Mouse (Mus musculus): ENCODE results near the gene Sirt2. TPM values are rescaled to one million over a fixed set of nuclear protein-coding genes. Genes with fewer than 3 reads are reported as not detected.
A peak's percentile ranks its signal among the peaks of the same experiment; 100 is the strongest.

Sirt2 gene
- 100 to 1,000 TPM; 189 to 230 TPM for total RNA-seq (2021)
- long read RNA-seq, experiment 1, transcript Sirt2-201 (16 exons, 1,843 nt), result minor isoform, 57 of 471 reads
- long read RNA-seq, experiment 1, transcript Sirt2-202 (15 exons, 1,828 nt), result major isoform, 340 of 471 reads
- long read RNA-seq, experiment 1, transcript Sirt2-209 (13 exons, 1,585 nt), result minor isoform, 7 of 471 reads
- long read RNA-seq, experiment 1, partial matches to known transcripts, result 33 of 471 reads
- long read RNA-seq, experiment 1, other reads (novel, unspliced or antisense), result 34 of 471 reads
- long read RNA-seq, experiment 2, transcript Sirt2-202 (15 exons, 1,828 nt), result major isoform, 182 of 267 reads
- long read RNA-seq, experiment 2, transcript Sirt2-201 (16 exons, 1,843 nt), result minor isoform, 43 of 267 reads
- long read RNA-seq, experiment 2, transcript Sirt2-209 (13 exons, 1,585 nt), result minor isoform, 8 of 267 reads
- long read RNA-seq, experiment 2, partial matches to known transcripts, result 17 of 267 reads
- long read RNA-seq, experiment 2, other reads (novel, unspliced or antisense), result 16 of 267 reads

DNA sequence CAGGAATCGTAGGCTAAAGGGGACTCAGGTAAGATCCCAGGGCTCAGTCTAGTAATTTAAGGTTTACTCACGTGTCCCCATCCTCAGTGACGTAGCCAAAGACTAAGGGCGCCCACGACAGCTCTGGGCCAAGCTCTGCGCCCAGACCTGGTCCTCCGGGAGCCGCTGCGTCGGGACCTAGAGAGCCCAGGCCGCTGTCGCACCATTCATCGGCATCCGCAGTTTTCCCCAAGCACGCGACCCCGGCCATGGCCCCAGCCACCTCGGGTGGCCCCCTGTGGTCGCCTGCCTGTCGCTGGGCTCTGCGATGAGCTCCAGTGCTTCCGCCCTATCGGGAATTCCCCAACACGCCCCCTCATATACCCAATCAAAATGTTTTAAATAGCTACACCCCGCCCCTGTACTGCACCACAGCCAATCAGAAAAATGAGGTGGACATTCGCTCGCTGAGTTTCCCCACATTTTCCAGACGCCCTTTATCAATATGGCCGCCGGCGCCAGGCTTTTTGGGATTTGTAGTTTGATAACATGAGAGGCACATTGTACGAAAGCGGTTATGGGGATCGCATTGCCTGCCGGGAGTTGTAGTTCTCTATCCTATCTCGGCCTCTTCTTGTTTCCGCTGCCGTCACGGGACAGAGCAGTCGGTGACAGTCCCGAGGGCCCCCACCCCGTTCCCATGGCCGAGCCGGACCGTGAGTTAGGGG is at the start of gene Sirt2:
Sirt2 (plus strand) TSS at position 563 of the 707 bp plus-strand sequence.
- intact Hi-C loops (cut with DNase I), result no loop called here
- peak; percentile 99 for DNase-seq (ENCODE audit: low spot score in 2 of 2)

DNA sequence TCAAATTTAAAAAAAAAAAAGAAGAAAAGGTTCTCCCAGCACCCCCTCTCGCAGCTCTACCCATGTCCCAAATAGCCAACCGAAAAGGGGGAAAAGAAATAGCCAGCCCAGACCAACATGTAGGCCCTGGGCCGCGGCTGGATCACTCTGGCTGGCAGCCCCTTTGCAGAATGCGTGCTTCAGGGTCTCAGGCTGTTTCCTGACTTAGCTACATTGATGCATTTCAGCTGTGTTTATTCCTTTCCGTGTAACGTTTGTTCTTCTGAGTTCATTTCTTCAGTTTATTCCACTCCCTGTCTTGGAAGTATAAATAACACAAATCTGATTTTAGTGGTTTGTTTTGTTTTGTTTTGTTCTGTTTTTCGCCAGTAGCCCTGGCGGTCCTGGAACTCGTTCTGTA is 48.8 kb upstream of the Sirt2 start:
- no peak for DNase-seq (ENCODE audit: low spot score in 2 of 2)
- intact Hi-C loops (cut with DNase I), result no loop called here

DNA sequence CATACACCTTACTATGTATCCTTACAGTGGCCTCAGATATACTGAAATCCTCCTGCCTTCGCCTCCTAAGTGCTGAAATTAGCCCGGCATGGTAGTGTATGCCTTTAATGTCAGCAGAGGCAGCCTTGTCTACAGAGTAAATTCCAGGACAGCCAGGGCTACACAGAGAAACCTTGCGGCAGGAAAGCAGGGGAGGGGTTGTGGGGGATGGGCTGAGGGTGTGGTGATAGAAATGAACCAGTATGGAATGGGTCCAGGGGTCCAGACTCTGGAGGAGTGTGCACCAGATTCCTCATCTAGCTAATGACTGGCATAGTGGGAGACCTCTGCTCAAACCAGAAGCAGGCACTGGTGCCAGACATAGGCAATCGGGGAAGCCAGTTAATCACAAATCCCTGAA is 47.4 kb upstream of the Sirt2 start:
- intact Hi-C loops (cut with DNase I), result no loop called here
- no peak for DNase-seq (ENCODE audit: low spot score in 2 of 2)

DNA sequence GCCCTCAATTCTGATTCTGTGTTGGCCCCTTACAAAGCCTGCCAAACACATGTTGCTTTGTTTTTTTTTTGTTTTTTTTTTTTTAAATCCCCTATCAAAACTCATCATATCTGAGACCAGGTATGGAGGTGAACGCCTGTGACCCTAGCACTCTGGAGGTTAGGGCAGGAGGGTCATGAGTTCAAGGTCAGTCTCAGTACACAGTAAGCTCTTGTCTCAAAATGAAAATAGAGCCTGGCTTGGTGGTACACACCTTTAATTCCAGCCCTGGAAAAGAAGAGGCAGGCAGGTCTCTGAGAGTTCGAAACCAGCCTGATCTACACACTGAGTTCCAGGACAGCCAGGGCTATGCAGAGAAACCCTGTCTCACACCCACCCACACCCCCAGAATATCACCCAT is 46.9 kb upstream of the Sirt2 start:
- intact Hi-C loops (cut with DNase I), result no loop called here

DNA sequence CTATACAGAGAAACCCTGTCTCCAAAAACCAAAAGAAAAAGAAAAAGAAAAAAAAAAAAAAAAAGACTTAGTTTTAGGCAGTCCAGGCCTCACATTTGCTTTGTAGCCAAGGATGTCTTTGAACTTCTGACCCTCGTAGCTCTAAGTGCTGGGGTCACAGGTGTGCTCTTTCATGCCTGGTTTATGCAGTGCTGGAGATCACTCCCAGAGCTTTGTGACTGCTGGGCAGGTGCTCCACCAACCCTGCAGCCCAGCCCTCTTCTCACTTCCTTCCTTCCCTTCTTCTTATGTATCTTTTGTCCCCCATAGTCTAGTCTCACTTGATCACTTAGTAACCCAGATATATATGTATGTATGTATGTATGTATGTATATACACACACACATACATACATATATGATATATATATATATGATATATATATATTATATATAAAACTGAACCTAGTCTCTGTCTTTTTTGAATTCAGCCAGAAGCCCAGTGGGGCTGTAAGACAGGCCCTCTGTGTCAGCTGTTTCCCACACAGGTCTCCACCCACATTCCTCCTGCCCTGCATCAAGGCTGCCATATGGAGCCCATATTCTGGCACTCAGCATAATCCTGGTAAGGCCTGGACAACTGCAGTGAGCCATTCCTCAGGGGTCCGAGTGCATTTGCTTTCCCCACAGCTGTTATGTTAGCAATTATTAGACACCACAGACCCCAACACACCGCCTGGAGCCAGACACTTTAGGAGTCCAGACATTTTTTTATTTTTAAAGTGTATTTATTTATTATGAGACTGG is 45.6 kb upstream of the Sirt2 start:
- intact Hi-C loops (cut with DNase I), result no loop called here
- DNase-seq (ENCODE audit: low spot score in 2 of 2), result no peak

More for the DNA sequence above, 46.9 kb upstream of the Sirt2 start:
- DNase-seq (ENCODE audit: low spot score in 2 of 2), result no peak

DNA sequence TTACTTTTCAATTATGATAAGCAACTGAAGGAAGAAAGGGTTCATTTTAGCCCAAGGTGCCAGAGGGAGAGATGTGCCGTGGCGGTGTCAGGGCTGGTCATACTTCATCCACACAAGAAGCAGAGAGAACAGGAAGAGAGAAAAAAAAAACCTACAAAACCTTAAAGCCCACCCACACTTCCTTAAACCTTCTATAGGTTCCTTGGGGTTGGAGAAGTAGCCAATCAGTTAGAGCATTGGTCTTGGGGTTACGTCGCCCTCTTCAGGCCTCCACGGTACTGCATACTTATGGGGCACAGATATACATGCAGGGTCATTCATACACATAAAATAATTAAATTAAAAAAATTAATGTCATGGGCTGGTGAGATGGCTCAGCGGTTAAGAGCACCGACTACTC is 44.5 kb upstream of the Sirt2 start:
- no peak for DNase-seq (ENCODE audit: low spot score in 2 of 2)
- intact Hi-C loops (cut with DNase I), result no loop called here

DNA sequence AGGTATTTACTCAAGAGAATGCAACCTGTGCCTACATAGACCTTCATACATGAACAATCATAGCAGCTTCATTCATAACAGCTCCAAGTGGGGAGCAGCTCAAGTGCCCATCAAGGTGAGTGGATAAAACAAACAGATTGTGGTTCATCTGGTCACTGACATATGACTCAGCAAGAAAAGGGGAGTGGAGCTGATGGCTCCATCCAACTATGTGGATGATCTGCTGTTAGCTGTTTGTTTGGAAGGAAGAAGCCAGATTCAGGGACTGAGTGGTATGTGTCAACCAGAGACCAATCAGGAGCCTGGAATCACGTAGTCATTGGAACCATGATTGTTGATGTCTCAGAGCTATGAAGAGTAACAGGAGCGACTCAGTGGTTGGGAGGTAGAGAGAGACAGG is 41.9 kb upstream of the Sirt2 start:
- intact Hi-C loops (cut with DNase I), result loop anchor here (5.0 kb wide), 1 partner anchor 122 kb away; no protein-coding TSS in a partner anchor
- DNase-seq (ENCODE audit: low spot score in 2 of 2), result no peak

DNA sequence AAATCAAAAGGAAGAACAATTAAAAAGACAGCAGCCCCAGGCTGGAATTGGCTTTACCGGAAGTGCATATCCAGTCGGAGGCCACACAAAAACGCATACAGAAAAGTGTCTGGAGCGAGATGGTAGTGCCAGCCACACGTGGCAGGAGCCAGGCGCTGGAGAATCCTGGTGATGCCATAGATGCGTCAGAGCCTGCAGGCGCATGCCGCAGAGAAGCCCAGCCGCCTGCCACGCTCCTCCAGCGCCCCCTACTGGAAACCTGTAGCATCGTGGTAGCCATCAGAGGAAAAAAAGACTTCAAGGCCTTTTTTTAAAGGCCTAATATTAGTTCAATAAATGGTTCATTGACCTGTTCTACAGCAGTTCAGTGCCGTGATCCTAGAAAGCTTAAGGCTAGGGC is 39.9 kb upstream of the Sirt2 start:
- intact Hi-C loops (cut with DNase I), result loop anchor here (2.0 to 5.0 kb wide), 2 partner anchors 124 to 290 kb away; partner anchors contain the start of gene Gmfg
- peak; percentile 82 to 85 for DNase-seq (ENCODE audit: low spot score in 2 of 2)

DNA sequence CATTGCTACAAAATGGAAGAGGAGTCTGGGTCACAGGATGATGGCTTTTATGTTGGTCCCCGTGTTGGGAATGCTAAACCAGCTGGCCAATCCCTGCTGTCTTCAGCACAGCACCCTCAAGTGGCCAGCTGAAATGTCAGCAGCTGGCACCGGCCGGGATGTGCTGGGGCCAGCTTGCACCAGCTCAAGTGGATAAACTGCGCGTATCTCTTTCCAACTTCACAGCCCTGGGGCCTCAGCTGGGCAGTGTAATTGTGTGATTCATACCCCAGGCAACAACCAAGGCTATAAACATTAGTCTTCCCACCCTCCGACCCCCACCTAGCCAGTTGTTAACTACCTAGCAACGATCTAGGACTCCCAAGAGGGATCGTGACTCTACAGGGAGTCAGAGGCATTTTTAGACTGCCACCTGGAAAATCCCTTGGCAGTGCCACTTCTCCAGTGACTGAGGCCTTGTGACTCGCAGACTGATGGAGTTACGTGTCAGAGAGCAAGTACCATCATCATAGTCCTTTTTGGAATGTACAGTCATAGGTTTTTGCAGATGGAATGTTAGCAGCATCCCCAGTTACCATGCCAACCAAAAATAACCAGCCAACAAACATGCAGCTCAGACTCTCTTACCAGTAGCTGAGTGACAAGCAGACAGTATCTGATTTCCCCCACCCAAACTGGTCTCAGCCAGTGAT is 38.7 kb upstream of the Sirt2 start:
- DNase-seq (ENCODE audit: low spot score in 2 of 2), result peak; percentile 44 to 85
- intact Hi-C loops (cut with DNase I), result loop anchor here (2.0 to 5.0 kb wide), 2 partner anchors 125 to 291 kb away; partner anchors contain the start of gene Gmfg

DNA sequence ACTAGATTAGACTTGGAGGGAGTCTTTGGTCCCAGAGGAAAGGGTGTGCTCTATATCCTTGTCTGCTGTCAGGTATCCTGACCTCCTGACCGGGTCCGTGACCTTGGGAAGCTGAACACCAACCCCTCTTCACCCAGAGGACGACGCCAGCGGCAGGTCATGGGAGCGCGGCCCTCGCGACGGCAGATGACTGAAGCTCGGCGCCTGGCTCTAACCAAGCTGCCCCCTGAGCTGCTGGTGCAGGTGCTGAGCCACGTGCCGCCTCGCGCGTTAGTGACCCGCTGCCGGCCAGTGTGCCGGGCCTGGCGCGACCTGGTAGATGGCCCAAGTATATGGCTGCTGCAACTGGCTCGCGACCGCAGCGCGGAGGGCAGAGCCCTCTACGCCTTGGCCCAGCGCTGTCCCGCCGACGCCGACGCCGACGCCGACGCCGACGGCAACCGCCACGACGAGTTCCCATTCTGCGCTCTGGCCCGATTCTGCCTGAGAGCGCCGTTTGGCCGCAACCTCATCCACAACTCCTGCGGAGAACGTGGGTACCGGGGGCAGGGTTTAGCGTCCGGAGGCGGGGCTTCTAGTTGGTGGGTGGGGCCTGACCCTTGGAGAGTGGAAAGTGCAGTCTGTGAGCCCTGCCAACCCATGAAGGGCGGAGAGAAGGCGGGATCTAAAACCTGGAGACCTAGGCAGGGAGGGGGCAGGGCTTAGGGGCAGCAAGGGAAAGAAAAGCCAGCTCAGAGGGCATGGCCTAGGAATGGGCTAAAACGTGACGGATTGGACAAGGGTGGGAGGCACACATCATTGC is 34.0 kb upstream of the Sirt2 start:
- no peak for DNase-seq (ENCODE audit: low spot score in 2 of 2)
- intact Hi-C loops (cut with DNase I), result no loop called here

DNA sequence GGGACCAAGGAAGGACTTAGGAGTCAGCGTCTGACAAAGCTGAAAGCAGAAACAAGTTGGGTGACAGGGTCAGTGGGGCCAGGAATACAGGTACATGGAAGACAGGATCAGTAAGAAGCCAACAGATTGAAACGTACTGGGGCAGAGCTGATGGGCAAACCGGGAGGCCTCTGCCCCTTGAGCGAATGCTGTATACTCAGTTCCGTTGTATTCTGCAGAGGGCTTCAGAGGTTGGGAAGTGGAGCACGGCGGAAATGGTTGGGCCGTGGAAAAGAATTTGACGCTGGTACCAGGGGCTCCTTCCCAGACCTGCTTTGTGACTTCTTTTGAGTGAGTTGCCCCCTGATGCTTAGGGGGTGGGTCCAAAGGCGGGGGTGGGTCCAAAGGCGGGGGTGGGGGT is 33.3 kb upstream of the Sirt2 start:
- intact Hi-C loops (cut with DNase I), result no loop called here

DNA sequence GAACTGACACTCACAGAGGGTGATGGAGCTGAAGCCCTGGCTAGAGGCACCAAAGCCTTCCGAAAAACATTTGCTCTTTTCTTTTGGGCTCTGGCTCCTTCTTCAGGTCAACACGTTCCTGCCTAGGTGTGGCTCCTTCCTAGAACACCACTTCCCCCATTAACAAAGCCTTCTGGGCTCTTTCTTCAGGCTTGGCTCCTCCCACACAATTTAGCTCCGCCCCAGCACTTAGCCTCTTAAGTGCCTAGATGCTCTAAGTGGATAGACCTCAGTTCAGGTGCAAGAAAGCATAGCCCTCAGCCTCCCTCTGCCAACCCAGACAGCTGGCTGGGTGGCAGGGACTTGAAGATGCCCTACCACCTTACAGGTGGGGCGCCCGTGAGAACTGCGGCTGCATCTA is 30.8 kb upstream of the Sirt2 start:
- no peak for DNase-seq (ENCODE audit: low spot score in 2 of 2)
- intact Hi-C loops (cut with DNase I), result no loop called here

More for the DNA sequence above, 33.3 kb upstream of the Sirt2 start:
- no peak for DNase-seq (ENCODE audit: low spot score in 2 of 2)

DNA sequence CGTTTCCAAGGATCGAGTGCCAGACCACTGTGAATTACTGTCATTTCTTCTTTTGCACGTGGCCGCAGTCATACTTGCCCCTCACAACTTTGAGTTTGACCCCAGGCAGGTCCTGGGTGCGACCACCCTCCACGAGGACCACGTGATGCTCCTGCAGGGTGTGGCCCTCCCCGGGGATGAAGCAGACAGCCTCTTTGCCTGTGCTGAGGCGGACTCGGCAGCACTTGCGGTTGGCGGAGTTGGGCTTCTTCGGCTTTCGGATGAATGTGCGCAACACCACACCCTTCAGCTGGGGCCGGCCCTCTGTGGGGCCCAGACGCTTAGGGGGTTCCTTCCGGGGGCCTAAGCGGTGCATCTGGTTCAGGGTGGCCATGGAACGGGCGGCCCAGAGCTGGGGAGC is 26.7 kb upstream of the Sirt2 start:
- no peak for DNase-seq (ENCODE audit: low spot score in 2 of 2)
- intact Hi-C loops (cut with DNase I), result no loop called here

DNA sequence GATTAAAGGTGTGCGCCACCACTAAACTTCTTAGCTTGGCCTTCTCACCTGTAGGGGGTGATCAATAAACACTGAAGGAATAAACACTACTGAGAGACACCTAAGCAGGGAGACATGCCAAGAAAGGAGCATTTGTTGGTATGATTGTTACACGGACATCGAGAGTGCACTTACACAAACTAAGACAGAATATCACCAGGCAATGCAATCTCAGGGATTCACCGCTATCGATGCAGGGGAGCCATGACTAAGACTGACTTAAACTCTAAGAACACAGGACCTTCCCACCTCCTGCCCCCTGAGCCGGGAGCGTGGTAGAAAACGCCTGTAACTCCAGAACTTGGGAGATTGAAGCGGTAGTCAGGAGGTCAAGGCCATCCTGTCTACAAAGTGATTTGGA is 25.6 kb upstream of the Sirt2 start:
- DNase-seq (ENCODE audit: low spot score in 2 of 2), result no peak
- intact Hi-C loops (cut with DNase I), result no loop called here

DNA sequence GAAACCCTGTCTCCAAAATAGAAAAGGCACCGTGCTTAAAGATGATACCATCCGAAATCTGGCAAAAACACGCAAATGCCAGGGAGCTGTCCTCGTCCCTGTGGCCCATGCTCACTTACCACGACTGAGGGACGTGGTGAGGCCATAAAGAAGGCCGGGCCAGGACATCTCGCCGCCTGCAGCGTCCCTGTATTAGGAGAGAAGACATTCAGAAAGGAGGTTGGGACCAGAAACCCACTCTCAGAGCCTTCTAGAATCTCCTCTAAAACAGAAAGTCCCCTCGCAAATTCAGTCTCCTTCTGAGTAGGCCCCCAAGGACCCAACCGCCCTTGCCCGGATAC is 25.2 kb upstream of the Sirt2 start:
- intact Hi-C loops (cut with DNase I), result no loop called here
- no peak for DNase-seq (ENCODE audit: low spot score in 2 of 2)

DNA sequence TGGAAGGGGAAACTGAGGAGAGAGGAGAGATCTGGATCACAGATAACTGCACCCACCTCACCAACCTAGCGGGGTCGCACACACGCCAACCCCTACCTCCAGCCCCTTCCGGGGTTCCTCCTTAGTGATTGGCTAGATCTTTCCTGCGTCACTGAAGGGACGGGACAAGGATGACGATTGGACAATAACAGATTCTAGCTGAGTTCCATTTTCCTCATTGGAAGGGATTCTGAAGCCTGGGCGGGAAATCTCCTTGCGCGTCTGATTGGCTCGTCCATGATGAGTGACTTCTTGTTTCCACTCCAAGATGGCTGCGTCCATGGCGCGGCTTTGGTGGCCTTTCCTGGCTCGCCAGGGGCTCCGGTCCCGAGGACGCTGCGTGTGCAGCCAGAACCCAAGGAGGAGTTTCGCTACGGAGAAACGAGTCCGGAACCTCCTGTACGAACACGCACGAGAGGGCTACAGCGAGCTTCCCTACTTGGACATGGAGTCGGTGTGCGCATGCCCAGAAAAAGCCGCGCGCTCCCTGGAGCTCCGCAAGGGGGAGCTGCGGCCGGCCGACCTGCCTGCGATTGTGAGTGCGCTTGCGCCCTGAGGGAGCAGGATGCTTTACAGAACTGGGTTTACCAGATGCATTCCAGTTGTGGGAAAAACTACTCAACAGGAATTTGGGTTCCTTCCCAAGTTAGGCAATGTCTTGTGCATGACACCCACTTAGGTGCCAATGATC is 24.7 kb upstream of the Sirt2 start, which contains the start of the genes Mrps12 and Sars2:
Mrps12 (minus strand) TSS at position 112 of the 730 bp plus-strand sequence.
Sars2 (plus strand) TSS at position 284 of the 730 bp plus-strand sequence.
- intact Hi-C loops (cut with DNase I), result no loop called here
- peak; percentile 95 to 99 for DNase-seq (ENCODE audit: low spot score in 2 of 2)

DNA sequence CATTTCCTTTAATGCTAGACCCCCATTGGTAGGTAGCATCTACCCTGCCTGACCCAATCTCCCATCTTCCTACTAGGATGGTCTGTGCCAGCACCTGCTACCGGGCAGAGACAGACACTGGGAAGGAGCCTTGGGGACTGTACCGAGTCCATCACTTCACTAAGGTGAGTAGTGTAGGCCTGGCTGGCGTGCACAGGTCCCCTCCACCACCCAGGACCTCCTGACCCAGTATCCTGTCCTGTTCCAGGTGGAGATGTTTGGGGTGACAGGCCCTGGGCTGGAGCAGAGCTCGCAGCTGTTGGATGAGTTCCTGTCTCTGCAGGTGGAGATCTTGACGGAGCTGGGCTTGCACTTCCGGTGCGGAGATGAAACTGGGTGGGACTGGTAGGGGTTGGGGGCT is 16.6 kb upstream of the Sirt2 start:
- intact Hi-C loops (cut with DNase I), result no loop called here
- DNase-seq (ENCODE audit: low spot score in 2 of 2), result no peak

DNA sequence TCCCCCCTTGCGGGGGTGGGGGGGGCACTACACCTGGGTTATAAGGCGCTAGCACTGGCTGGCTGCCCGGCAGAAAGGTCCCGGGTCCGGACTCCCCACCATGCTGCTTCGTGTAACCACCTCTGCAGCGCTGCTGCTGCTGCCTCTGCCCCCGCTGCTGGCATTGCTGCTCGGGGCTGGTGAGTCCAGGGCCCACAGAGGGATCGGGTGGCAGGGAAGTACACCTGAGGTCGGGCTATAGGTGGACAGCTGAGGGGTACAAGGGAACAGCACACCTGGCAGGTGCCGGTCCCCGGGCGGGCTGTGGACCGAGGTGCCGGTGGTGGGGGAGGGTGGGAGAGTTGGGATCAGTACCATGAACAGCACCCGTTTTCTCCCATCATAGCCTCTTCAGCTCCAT is 10.5 kb upstream of the Sirt2 start, which contains the start of gene Ccer2:
Ccer2 (plus strand) TSS at position 96 of the 400 bp plus-strand sequence.
- no peak for DNase-seq (ENCODE audit: low spot score in 2 of 2)
- intact Hi-C loops (cut with DNase I), result no loop called here
